Mouse (Mus musculus) C2C12 (cell line): ENCODE data around the gene March9.

Experiments used
- CTCF ChIP-seq: IDR thresholded peaks from one replicate; pipeline ENCODE4 v1.5.1; 2011; ENCODE audit not compliant: control insufficient read depth, insufficient read depth, insufficient read length
- MAX ChIP-seq: IDR thresholded peaks from one replicate; pipeline ENCODE4 v1.6.1; 2011; ENCODE audit warnings: mild to moderate bottlenecking, control low read depth
- USF1 ChIP-seq: IDR thresholded peaks from one replicate; pipeline ENCODE4 v1.6.1; 2011; ENCODE audit warnings: low read depth, mild to moderate bottlenecking, control low read depth, moderate library complexity

GRCm38 (mm10) chr10:127070190-127071121, 10.5 kb upstream of the March9 start, which contains the start of gene Tspan31:
- no peak for TF ChIP-seq CTCF
- TF ChIP-seq MAX, result no peak
- TF ChIP-seq USF1, result no peak
